Mouse (Mus musculus) kidney, embryonic 14.5 days (tissue): ENCODE results near the gene Coq4. TPM values are rescaled to one million over a fixed set of nuclear protein-coding genes. Genes with fewer than 3 reads are reported as not detected.

ENCODE experiments used
- ATAC-seq: fragments of 200-750 bp; cut with Nextera tagmentation; 2 replicates; pipeline ENCODE4 v1.8.0; 2017; ENCODE audit warnings: moderate number of reproducible peaks, mild to moderate bottlenecking, moderate TSS enrichment, moderate library complexity; ENCODE audit not compliant: low FRiP score, low TSS enrichment
- H3K27ac ChIP-seq: fragments of 300-500 bp; sonication (generic); 2 replicates; pipeline ENCODE4 v1.5.1; 2014; ENCODE audit warnings: low read depth, mild to moderate bottlenecking, low read length, moderate library complexity, mixed read lengths
- H3K27me3 ChIP-seq: fragments of 300-500 bp; sonication (generic); 2 replicates; pipeline ENCODE4 v1.6.1; 2014; ENCODE audit warnings: mild to moderate bottlenecking, low read length; ENCODE audit not compliant: control insufficient read depth, insufficient read depth
- H3K36me3 ChIP-seq: fragments of 300-500 bp; sonication (generic); 2 replicates; pipeline ENCODE4 v1.6.1; 2014; ENCODE audit warnings: low read length, mixed read lengths; ENCODE audit not compliant: control insufficient read depth, insufficient read depth
- H3K4me1 ChIP-seq: fragments of 300-500 bp; sonication (generic); 2 replicates; pipeline ENCODE4 v1.6.1; 2014; ENCODE audit warnings: low read length, mixed read lengths; ENCODE audit not compliant: control insufficient read depth, insufficient read depth
- H3K4me2 ChIP-seq: fragments of 300-500 bp; sonication (generic); replicated peaks from 2 replicates; pipeline ENCODE4 v1.6.1; 2014; ENCODE audit warnings: low read depth, mild to moderate bottlenecking, low read length
- H3K4me3 ChIP-seq: fragments of 300-500 bp; sonication (generic); 2 replicates; pipeline ENCODE4 v1.5.1; 2014; ENCODE audit warnings: mild to moderate bottlenecking, low read length
- H3K9ac ChIP-seq: fragments of 300-500 bp; sonication (generic); 2 replicates; pipeline ENCODE4 v1.6.1; 2014; ENCODE audit warnings: low read depth, mild to moderate bottlenecking, low read length, moderate library complexity
- H3K9me3 ChIP-seq: fragments of 300-500 bp; sonication (generic); 2 replicates; pipeline ENCODE4 v1.6.1; 2016; ENCODE audit warnings: low read length; ENCODE audit not compliant: control insufficient read depth
- WGBS: fragments of 180-500 bp; shearing (Covaris S2); extraction: QIAGEN DNeasy Blood & Tissue Kit; methylation state at CpG from one replicate; pipeline ENCODE4 v1.1.7; 2014; 5-methylcytosine and 5-hydroxymethylcytosine counted together
- polyA plus RNA-seq: library from polyadenylated mRNA; unstranded; fragments of >200 nt; fragmentation: Nextera tagmentation; extraction: Ambion mirVana; gene quantifications from 2 replicates; pipeline ENCODE4 v1.2.1, GENCODE M21; 2014

Coq4 gene
- polyA plus RNA-seq, 1 experiment from 2014 or later = 47.0 TPM

GRCm38 (mm10) chr2:29784290-29784689, 3.0 kb upstream of the Coq4 start:
- no peak overlapping the region for H3K27ac ChIP-seq
- H3K4me3 ChIP-seq = no peak overlapping the region
- H3K9me3 ChIP-seq = peaks cover 3% of the 10 kb centered on the region; the same call in 1 of the 2 replicates
- no peaks in the 10 kb centered on the region for H3K27me3 ChIP-seq
- H3K36me3 ChIP-seq = peaks cover 67% of the 10 kb centered on the region
- WGBS = 69% methylated on average over 4 of the region's 4 CpGs
- no peak overlapping the region; the same call in 1 of the 2 replicates for H3K9ac ChIP-seq
- H3K4me2 ChIP-seq = no peak overlapping the region
- peaks cover 7% of the 10 kb centered on the region; the same call in 1 of the 2 replicates for H3K4me1 ChIP-seq
- no peak for ATAC-seq

GRCm38 (mm10) chr2:29787937-29788681, 816 bp downstream of the Coq4 start, which contains the start of gene Trub2:
Gene Trub2 (minus strand): TSS chr2:29788502.
- Histone ChIP-seq H3K4me2 (peak within 1 kb of the TSS; percentile 79), H3K27me3 (no peaks in the 10 kb centered on the region), H3K9ac (peak within 1 kb of the TSS; percentile 51), H3K4me3 (peak within 1 kb of the TSS; percentile 66), H3K27ac (peak within 1 kb of the TSS; percentile 33; the same call in 1 of the 2 replicates), H3K9me3 (no peaks in the 10 kb centered on the region), H3K36me3 (peaks cover 56% of the 10 kb centered on the region), H3K4me1 (peaks cover 7% of the 10 kb centered on the region; the same call in 1 of the 2 replicates)
- peak; percentile 74 for ATAC-seq
- WGBS = under 1% methylated on average over 45 of the region's 45 CpGs

GRCm38 (mm10) chr2:29792772-29793487, 5.6 kb downstream of the Coq4 start:
- no peak overlapping the region for H3K27ac ChIP-seq
- H3K27me3 ChIP-seq = no peaks in the 10 kb centered on the region
- no peak overlapping the region for H3K4me2 ChIP-seq
- no peaks in the 10 kb centered on the region for H3K9me3 ChIP-seq
- no peak overlapping the region for H3K4me3 ChIP-seq
- H3K36me3 ChIP-seq = peaks cover 42% of the 10 kb centered on the region
- 92% methylated on average over 2 of the region's 2 CpGs for WGBS
- no peak for ATAC-seq
- no peaks in the 10 kb centered on the region for H3K4me1 ChIP-seq
- no peak overlapping the region for H3K9ac ChIP-seq

- peak within 1 kb of the TSS; percentile 58 for H3K4me2 ChIP-seq
- peak; percentile 97 for ATAC-seq
- H3K9me3 ChIP-seq = no peaks in the 10 kb centered on the region
- 5% methylated on average over 26 of the region's 28 CpGs for WGBS
- peak within 1 kb of the TSS; percentile 87 for H3K4me3 ChIP-seq
- peak within 1 kb of the TSS; percentile 84 for H3K9ac ChIP-seq
- H3K27me3 ChIP-seq = no peaks in the 10 kb centered on the region
- peaks cover 7% of the 10 kb centered on the region for H3K4me1 ChIP-seq
- peak within 1 kb of the TSS; percentile 73; the same call in 1 of the 2 replicates for H3K27ac ChIP-seq
- peaks cover 28% of the 10 kb centered on the region for H3K36me3 ChIP-seq
Measured at GRCm38 (mm10) chr2:29802075-29802826, 15.0 kb downstream of the Coq4 start, which contains the start of gene Slc27a4. Gene Slc27a4 (plus strand): TSS chr2:29802634.

- Histone ChIP-seq H3K27ac (peak overlapping the region; percentile 73; the same call in 1 of the 2 replicates), H3K36me3 (peaks cover 34% of the 10 kb centered on the region), H3K4me2 (peak overlapping the region; percentile 58), H3K4me3 (peak overlapping the region; percentile 87), H3K27me3 (no peaks in the 10 kb centered on the region), H3K4me1 (peaks cover 7% of the 10 kb centered on the region), H3K9me3 (no peaks in the 10 kb centered on the region), H3K9ac (peak overlapping the region; percentile 84)
- WGBS = under 1% methylated on average over 33 of the region's 39 CpGs
- ATAC-seq = no peak
Measured at GRCm38 (mm10) chr2:29802827-29803201, 15.5 kb downstream of the Coq4 start.

GRCm38 (mm10) chr2:29803400-29803831, 16.1 kb downstream of the Coq4 start:
- Histone ChIP-seq H3K36me3 (peaks cover 38% of the 10 kb centered on the region), H3K9ac (peak overlapping the region; percentile 84), H3K9me3 (no peaks in the 10 kb centered on the region), H3K27me3 (no peaks in the 10 kb centered on the region), H3K4me2 (peak overlapping the region; percentile 58), H3K27ac (no peak overlapping the region), H3K4me3 (peak overlapping the region; percentile 87), H3K4me1 (peaks cover 7% of the 10 kb centered on the region)
- WGBS = 24% methylated on average over 6 of the region's 6 CpGs
- ATAC-seq = no peak

- H3K27me3 ChIP-seq = no peaks in the 10 kb centered on the region
- no peak for ATAC-seq
- H3K4me2 ChIP-seq = no peak overlapping the region
- peaks cover 46% of the 10 kb centered on the region for H3K36me3 ChIP-seq
- peak overlapping the region; percentile 42; the same call in 1 of the 2 replicates for H3K27ac ChIP-seq
- 74% methylated on average over 11 of the region's 11 CpGs for WGBS
- no peak overlapping the region for H3K4me3 ChIP-seq
- no peaks in the 10 kb centered on the region for H3K9me3 ChIP-seq
- H3K9ac ChIP-seq = no peak overlapping the region
- H3K4me1 ChIP-seq = peaks cover 28% of the 10 kb centered on the region
Measured at GRCm38 (mm10) chr2:29815678-29816371, 28.5 kb downstream of the Coq4 start.
